Mouse (Mus musculus): ENCODE measurements around the gene Smad3.

The Smad3 gene

GRCm38 (mm10) chr9:63771676-63772075, 13.9 kb upstream of the Smad3 start:
- no peak for DNase-seq

- no peak for DNase-seq
These were observed 3.7 kb upstream of the Smad3 start for GRCm38 (mm10) chr9:63761367-63762094.

GRCm38 (mm10) chr9:63760783-63761182, 3.0 kb upstream of the Smad3 start:
- DNase-seq: no peak

- DNase-seq: peak; percentile 90
These were observed 2.4 kb upstream of the Smad3 start for GRCm38 (mm10) chr9:63759973-63760722.

GRCm38 (mm10) chr9:63758641-63759391, 1.0 kb upstream of the Smad3 start:
- DNase-seq: peak; percentile 70

- no peak for DNase-seq
These were observed 377 bp downstream of the Smad3 start for GRCm38 (mm10) chr9:63757462-63757772.

GRCm38 (mm10) chr9:63756581-63757461, 973 bp downstream of the Smad3 start:
- no peak for DNase-seq

GRCm38 (mm10) chr9:63755671-63756543, 1.9 kb downstream of the Smad3 start:
- no peak for DNase-seq

- DNase-seq: no peak
These were observed 3.0 kb downstream of the Smad3 start for GRCm38 (mm10) chr9:63754556-63755510.

- peak; percentile 56 for DNase-seq
These were observed 3.8 kb downstream of the Smad3 start for GRCm38 (mm10) chr9:63754039-63754438.

- no peak for DNase-seq
These were observed 4.4 kb downstream of the Smad3 start for GRCm38 (mm10) chr9:63753359-63753758.

GRCm38 (mm10) chr9:63752576-63752975, 5.2 kb downstream of the Smad3 start:
- no peak for DNase-seq

GRCm38 (mm10) chr9:63751325-63751724, 6.5 kb downstream of the Smad3 start:
- no peak for DNase-seq

GRCm38 (mm10) chr9:63750360-63750974, 7.3 kb downstream of the Smad3 start:
- DNase-seq: no peak

- DNase-seq: no peak
These were observed 8.4 kb downstream of the Smad3 start for GRCm38 (mm10) chr9:63749296-63749915.

GRCm38 (mm10) chr9:63747645-63748295, 10.0 kb downstream of the Smad3 start:
- no peak for DNase-seq

GRCm38 (mm10) chr9:63746980-63747379, 10.8 kb downstream of the Smad3 start:
- no peak for DNase-seq

- DNase-seq: peak; percentile 83
These were observed 11.8 kb downstream of the Smad3 start for GRCm38 (mm10) chr9:63745821-63746632.
